Mouse (Mus musculus) small intestine, adult 2 months (tissue): ENCODE measurements at regions not wholly inside any gene's neighbourhood (a gene's known extent, or its start where the extent isn't known, plus 50 kb on each side); places are given as distances from the start of the nearest gene placed in this dataset.

Experiments
- CTCF ChIP-seq: fragments of 200-500 bp; IDR thresholded peaks from 2 replicates; pipeline ENCODE4 v1.5.1; 2012; ENCODE audit warnings: low read depth, mild to moderate bottlenecking, control low read depth, inconsistent platforms, low read length, moderate library complexity, mixed read lengths; ENCODE audit not compliant: insufficient replicate concordance, insufficient read length; ENCODE audit errors: extremely low read depth
- POLR2A ChIP-seq: fragments of 200-500 bp; IDR thresholded peaks from 2 replicates; pipeline ENCODE4 v1.6.1; 2012; ENCODE audit warnings: low read depth, mild to moderate bottlenecking, control low read depth, inconsistent platforms, low read length, moderate library complexity

DNA sequence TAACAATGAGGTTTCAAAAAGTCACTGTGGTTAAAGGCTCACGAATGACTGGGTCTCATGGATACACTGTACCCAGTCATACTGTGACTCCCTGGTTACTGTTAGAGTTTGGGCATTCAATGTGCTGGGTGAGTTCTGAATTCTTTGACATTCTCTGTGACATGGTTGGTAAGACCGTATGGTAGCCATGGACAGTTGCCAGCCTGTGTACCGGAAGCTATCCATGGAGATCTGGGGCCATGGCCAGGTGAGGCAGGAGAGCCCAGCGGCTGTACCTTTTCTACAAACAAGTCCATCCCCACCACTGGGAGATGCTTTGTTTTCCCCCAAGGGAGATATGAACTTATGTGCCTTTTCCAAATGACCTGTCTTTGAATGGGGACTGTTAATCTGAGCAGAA is 126.4 kb downstream of the Irx2 start:
- TF ChIP-seq CTCF (no peak), POLR2A (no peak)
